Mouse (Mus musculus) bone marrow macrophage, adult 2 months (primary cell): ENCODE measurements around the gene Macf1. TPM values are rescaled to one million over a fixed set of nuclear protein-coding genes. Genes with fewer than 3 reads are reported as not detected.

Experiments
- H3K27ac ChIP-seq: 2 replicates; pipeline ENCODE4 v1.5.1; 2012; ENCODE audit warnings: low read depth, low read length; ENCODE audit not compliant: insufficient read depth
- H3K4me1 ChIP-seq: 2 replicates; pipeline ENCODE4 v1.6.1; 2012; ENCODE audit warnings: low read length; ENCODE audit not compliant: control insufficient read depth, insufficient read depth
- H3K4me3 ChIP-seq: 2 replicates; pipeline ENCODE4 v1.5.1; 2012; ENCODE audit warnings: mild to moderate bottlenecking, low read length, moderate library complexity; ENCODE audit not compliant: insufficient read depth
- CTCF ChIP-seq: IDR thresholded peaks from 2 replicates; pipeline ENCODE4 v1.5.1; 2012; ENCODE audit warnings: low read depth, mild to moderate bottlenecking, low read length, moderate library complexity
- POLR2A ChIP-seq: IDR thresholded peaks from 2 replicates; pipeline ENCODE4 v1.6.1; 2012; ENCODE audit warnings: mild to moderate bottlenecking, low read depth, low read length, borderline replicate concordance
- polyA plus RNA-seq: library from polyadenylated mRNA; stranded (reverse); fragments of >200 nt; gene quantifications from 2 replicates; pipeline ENCODE4 v1.2.4, GENCODE M21; 2012; ENCODE audit not compliant: missing spikeins, insufficient read depth, insufficient read length

Gene Macf1
- polyA plus RNA-seq, 1 experiment = 182 TPM

- peaks cover 14% of the 10 kb centered on the region for H3K4me1 ChIP-seq
- no peak overlapping the region for H3K4me3 ChIP-seq
- TF ChIP-seq CTCF (no peak), POLR2A (no peak)
- no peak overlapping the region for H3K27ac ChIP-seq
Measured at GRCm38 (mm10) chr4:123426429-123427080, 257.6 kb downstream of the Macf1 start.

DNA sequence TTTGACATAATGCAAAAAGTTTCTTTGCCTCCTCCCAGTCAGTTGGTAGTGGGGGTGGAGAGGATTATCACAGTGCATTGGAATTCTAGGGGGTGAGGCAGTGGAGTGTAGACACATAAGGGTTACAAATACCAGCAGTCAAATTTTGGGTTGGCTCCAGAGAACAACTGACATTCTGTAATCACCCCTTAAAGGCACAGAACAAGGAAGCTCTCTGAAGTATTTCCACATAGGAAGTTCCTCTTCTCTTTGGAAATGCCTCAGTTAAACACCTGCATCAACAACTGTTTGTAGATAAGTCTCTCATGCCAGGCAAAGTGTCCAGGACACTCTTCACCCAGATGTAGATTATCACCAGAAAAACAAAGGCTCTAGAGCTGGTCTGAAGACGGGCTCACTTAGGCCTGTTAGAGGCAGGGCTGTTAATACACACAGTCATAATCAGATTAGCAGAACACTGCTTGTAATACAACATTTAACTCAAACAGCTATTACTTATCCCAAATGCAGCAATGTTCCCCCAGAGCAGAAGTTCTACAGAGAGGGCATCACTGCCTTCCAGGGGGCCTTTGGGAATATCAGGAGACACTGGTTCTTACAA lies 258.4 kb downstream of the Macf1 start:
- peaks cover 14% of the 10 kb centered on the region for H3K4me1 ChIP-seq
- no peak for TF ChIP-seq POLR2A
- no peak for TF ChIP-seq CTCF

DNA sequence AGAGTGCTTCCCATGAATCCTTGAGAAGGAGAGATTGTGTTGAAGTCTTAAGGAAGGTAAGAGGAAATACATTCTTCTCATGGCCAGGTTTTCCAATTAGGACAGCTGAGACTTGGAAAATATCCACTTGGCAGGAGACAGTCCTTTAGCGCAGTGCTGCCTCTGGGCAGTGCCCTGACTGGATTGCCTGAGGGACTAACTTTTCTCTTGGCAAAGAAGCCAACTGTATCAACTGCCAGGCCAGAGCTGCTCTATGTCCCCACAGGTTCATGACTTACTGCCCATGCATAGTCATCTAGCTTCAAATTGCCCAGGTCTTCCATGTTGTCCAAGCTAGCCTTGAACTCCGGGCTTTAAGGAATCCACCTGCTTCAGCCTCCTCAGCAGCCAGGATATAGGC lies 260.1 kb downstream of the Macf1 start:
- H3K4me1 ChIP-seq = peaks cover 14% of the 10 kb centered on the region
- no peak overlapping the region for H3K4me3 ChIP-seq
- no peak overlapping the region for H3K27ac ChIP-seq
- TF ChIP-seq POLR2A (no peak), CTCF (no peak)

More for the DNA sequence above, 258.4 kb downstream of the Macf1 start:
- no peak overlapping the region for H3K27ac ChIP-seq
- no peak overlapping the region for H3K4me3 ChIP-seq

GRCm38 (mm10) chr4:123422828-123423227 lies 261.3 kb downstream of the Macf1 start:
- H3K4me3 ChIP-seq = no peak overlapping the region
- no peak overlapping the region for H3K27ac ChIP-seq
- no peak for TF ChIP-seq CTCF
- no peak for TF ChIP-seq POLR2A
- peaks cover 14% of the 10 kb centered on the region for H3K4me1 ChIP-seq

- Histone ChIP-seq H3K4me3 (no peak overlapping the region), H3K4me1 (0 out of 2 replicates have a peak, but pooled peaks cover 3% of the 10 kb centered on the region), H3K27ac (no peak overlapping the region)
- TF ChIP-seq POLR2A (no peak), CTCF (no peak)
Measured at GRCm38 (mm10) chr4:123418032-123418431, 266.1 kb downstream of the Macf1 start.

GRCm38 (mm10) chr4:123417478-123417877 lies 266.7 kb downstream of the Macf1 start:
- H3K4me1 ChIP-seq = no peaks in the 10 kb centered on the region
- TF ChIP-seq POLR2A (no peak), CTCF (no peak)
- H3K27ac ChIP-seq = no peak overlapping the region
- H3K4me3 ChIP-seq = no peak overlapping the region

- no peaks in the 10 kb centered on the region for H3K4me1 ChIP-seq
- no peak overlapping the region for H3K27ac ChIP-seq
- H3K4me3 ChIP-seq = no peak overlapping the region
- TF ChIP-seq CTCF (no peak), POLR2A (no peak)
Measured at GRCm38 (mm10) chr4:123416829-123417228, 267.3 kb downstream of the Macf1 start.

DNA sequence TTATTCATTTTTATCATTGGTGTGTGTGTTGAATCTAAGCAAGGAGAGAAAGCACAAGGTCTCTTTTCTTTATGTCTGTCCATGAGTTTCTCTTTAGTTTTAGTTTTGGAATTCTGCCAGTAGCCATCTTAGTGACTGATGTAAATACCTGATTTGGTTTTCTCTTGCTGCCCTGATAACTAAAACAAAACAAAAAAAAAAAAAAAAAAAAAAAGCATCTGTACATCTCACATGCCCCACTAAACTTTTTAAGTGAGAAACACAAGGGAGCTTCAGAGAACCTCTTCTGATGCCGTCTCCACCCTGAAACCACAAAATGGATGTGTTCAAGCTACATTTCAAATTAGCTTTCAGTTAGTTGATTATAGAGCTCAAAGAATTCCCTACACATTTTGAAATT lies 268.6 kb downstream of the Macf1 start:
- TF ChIP-seq CTCF = no peak
- TF ChIP-seq POLR2A = no peak
- Histone ChIP-seq H3K4me3 (no peak overlapping the region), H3K4me1 (peaks cover 3% of the 10 kb centered on the region), H3K27ac (no peak overlapping the region)

GRCm38 (mm10) chr4:123413876-123414275 lies 270.3 kb downstream of the Macf1 start:
- Histone ChIP-seq H3K4me3 (no peak overlapping the region), H3K4me1 (peaks cover 19% of the 10 kb centered on the region), H3K27ac (no peak overlapping the region)
- TF ChIP-seq CTCF = no peak
- no peak for TF ChIP-seq POLR2A

DNA sequence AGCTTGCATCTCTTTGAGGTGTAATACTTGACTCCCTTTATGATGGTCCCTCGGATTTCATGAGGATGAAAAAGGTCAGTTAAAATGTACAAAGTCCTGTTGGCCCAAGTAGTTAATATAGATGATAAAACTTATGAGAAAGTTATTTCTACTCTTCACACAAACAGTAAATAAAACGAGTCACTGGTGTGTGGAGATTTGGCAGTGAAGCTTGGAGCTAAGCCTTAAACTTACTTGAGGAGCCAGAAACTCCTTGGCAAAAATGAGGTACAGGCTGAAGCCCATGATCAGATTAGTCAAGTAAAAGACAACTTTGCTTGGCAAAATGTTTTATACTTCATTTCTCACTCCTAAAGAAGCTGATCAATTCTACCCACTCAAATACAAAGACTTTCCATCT lies 271.2 kb downstream of the Macf1 start:
- Histone ChIP-seq H3K4me1 (peaks cover 21% of the 10 kb centered on the region), H3K27ac (no peak overlapping the region), H3K4me3 (no peak overlapping the region)
- no peak for TF ChIP-seq CTCF
- no peak for TF ChIP-seq POLR2A
